Mouse (Mus musculus) urinary bladder, postnatal 25 days (tissue): Measurements from ENCODE around the gene Opcml.

Experiments
- DNase-seq: peaks from one replicate; pipeline ENCODE4 v3.0.0; 2022; ENCODE audit warnings: low spot score

The Opcml gene

DNA sequence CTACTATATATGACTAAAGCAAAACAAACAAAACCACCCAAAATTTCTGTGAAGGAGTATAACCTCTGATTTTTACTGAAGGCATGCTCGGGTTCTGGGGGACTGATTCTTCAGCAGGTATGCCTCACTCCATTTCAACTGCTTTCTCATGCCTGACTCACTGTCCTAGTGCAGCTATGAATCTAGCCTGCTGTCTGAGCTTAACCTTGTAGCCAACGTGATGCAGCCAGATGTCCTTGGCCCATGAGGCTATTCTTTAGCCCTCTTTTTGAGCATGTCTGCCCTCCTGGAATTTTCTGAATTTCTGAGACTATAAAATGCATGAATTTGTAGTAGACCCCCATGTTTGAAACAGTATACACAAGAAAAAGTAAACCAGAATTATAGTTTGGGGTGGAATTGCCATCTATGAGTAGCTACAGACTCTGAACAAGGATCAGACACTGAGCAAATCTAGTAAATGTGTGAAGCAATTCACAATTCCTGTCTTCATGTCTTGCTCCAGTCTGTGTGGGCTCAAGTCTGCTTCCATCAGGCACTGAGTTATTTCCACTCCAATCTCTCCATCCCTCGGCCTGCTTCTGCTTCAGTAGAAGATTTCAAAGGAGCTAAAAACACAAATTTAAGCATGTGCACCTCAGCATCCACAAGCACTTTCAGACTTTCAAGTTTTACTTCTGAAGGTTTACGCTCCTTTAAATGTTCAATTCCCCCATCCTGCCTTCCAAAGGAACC is 528.6 kb downstream of the Opcml start:
- no peak for DNase-seq

DNA sequence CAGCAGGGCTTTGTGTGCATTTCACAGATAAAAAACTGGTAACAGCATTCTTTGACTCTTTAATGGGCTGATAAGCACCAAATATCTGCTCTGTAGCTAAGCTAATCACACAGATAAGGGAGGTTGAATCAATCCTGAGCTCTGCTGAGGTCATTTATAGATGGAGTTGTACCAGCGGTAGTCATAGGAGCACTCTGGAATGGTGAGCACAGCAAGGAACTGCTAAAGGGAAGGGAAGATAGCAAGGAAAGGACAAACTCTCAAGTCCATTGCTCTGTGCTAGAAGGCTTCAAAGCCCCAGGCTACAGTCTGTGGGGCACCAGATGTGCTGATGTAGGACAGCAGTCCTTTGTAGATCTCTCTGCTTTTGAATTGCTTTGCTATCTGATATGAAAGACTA is 529.2 kb downstream of the Opcml start:
- no peak for DNase-seq

DNA sequence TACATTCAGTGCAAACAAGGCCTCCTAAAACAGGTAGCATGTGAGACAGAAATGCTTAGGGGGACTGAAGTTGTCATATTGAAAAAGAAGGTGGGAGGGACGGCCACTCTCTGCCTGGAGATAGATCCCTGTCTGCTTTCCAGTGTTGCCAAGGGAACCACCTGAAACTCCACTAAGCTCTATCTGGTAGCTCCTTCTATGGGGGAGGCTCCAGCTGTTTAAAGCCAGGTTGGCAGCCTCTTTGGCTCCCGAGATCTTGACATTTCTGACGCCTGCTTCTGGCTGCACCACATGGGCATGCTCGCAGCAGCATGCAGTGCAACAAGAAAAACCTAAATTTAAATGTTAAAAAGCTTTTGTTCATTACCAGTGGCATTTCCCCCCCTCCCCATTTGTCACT is 537.4 kb downstream of the Opcml start:
- no peak for DNase-seq

DNA sequence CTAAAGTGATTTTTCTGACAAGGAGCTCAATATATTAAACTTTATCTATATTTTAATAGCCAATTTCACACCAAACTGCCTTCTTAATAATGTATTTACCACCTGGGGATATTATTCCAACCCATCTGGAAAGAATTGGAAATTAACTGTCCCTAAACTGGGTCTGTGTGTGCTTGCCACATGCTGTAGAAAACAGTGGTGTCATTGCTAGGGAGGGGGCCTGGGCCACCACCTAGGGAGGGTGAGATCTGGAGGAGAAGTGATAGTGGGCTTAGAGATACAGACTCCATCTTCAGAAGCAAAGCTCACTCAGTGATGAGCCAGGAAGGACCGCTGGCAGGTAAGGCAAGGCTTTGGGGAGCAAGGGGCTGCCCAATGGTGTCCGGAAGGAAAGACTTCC is 537.9 kb downstream of the Opcml start:
- DNase-seq = no peak

DNA sequence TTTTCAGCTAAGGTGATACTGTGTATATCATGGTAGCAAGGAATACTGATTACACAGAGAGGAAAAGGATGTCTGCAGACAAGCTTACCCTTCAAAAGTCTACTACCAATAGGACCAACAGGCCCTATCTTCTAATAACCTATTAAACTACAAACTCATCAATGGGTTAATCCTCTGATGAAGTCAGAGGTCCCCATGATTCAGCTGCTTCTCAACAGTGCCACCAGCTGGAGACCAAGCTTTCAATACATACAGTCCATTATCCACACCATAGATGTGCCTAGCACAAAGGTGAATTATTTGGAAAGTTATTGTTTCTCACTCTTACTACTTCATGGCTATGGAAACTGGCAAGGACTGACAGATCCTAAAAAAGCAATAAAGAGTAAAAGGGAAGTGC is 538.9 kb downstream of the Opcml start:
- DNase-seq = no peak

DNA sequence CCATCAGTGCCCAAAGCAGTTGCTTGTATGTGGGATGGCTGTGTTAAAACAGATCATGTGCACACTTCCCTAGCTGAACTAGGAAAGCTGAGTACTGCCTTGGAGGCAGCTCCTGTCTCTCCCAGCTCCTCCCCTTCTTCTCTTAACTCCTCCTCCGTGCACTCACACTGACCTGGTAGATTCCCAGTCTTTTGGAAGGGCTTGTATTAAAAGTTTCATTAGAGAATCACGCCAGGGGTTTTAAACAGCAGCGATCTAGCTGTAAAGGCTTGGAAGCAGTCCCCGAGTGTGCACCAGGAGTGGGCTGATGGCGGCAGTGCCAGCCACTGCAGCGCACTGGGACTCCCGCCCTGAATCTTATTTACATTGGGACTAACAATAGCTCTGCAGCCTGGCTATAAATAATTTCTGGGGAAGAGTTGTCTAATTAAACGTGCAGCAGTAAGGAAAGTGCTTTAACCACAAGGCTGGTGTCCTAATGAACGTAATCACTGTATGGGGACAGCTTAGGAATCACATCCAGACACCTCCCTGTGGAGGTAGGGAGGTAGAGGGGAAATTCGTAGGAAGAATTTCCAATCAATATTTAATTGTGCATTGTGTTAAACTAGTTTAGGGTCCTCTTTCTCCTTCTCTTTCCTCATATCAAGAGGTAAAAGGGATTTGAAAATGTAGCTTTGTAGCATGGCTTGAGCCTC is 546.1 kb downstream of the Opcml start:
- DNase-seq = no peak

DNA sequence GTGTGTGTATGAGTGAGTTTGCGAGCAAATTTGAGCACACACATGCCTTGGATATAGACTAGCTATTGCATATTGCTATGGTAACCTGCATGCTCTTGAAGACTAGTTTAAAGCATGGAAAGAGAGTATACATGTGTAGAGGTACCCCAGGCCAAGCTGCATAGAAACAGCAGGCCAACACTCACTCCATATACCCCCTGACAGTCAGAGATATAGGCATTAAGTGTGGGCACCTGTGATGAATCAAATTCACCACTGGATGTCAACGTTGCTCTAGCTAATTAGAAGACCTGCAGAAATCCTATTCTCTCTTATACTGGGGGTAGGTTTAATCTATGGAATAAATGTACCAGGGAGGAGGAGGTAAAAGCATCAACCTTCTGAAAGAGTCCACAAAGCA is 547.3 kb downstream of the Opcml start:
- no peak for DNase-seq

DNA sequence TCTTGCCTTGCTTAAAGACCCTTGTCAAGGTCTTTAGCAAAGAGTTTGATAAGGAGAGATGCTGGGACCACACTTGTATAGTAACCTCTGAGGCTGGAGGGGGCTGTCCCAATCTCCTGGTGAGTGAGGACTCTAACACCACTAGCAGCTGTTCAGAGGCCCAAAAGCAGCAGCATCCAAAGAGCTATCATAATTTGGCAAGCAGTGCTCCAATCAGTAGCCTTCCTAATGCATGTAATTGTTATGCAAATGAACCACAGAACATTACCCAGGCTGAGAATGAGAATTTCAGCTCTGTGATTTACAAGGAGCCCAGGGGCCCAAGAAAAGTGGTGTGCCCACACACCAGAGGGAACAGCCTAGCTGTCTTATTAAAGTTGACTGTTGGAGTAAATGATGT is 564.4 kb downstream of the Opcml start:
- DNase-seq = no peak

DNA sequence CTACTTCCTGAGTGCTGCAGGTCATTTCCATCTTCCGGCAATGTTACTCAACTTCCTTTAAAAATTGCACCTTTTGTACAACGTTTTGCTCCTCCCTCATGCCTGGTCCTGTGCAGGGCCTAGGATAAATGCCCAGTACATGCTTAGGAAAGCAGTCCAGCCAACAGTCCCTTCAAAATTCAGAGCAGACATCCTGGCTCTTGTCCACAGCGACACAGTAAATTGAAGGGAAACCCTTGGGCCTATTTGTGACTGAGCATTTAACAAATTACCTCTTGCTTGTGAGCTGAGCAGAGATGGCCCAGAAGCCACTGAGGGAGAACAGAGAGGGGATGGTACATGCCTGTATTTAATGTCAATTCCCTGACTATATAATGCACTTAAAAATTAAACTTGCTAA is 567.4 kb downstream of the Opcml start:
- DNase-seq = no peak

DNA sequence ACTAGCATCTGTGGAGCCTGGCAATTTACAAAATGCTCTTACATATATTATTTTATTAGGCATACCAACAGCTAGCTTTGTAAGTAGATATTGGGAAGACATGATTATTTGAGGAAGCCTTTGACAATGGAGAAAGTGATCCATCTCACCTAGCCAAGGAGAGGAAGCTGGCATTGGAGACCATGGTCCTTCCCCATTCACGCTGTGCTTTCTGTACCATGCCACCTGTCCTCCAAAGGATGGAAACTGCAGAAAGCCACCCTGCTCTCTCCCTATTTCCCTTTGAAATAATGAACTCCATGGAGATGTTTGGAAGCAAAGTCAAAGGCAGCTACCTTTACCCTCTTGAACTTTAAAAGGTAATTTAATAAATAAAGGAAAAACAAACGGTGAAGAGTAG is 570.1 kb downstream of the Opcml start:
- no peak for DNase-seq

DNA sequence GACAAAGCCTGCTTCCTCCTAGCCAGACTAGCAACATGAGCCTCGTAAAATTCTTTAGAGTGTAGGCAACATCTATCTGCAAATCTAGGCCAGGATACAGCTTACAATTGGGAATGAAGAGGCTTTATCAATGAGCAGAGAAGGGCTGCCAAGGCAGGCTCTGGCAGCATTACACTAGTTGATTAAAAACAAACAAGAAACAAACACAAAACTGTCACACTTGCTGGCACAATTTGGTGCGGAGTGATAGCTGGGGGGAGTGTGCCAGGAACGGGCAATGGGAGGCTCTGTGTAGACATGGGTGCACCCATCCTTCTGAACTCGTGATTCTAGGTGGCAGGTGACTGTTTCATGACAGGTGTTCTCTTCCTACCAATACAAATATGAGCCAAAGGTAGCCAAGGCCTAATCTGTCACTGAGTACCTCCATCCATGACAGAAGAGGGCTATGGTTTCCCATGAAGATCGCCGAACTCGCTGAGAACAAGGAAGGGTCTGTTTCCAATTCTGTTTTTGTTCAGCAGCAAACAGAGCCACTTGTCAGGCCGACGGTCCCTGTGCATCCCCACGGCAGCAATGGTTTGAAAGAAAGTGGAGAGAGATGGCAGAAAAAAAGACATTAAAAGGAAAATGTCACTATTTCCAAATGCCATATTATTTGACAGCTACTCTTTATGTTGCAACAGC is 574.0 kb downstream of the Opcml start:
- no peak for DNase-seq

DNA sequence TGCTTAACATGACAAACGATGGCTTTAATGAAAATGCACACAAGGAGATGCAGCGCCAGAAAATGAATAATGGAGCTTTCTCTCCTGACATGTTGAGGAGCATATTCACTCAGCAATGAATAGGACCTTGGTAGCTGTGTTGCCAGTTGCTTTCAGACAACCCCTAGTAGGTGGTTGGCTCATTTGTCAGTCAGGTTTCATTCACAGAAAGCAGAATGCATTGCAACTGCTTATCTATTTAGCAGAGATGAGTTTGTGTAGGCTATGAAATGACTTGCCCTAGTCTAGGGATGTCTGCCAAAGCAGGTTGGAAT is 574.5 kb downstream of the Opcml start:
- DNase-seq = no peak

DNA sequence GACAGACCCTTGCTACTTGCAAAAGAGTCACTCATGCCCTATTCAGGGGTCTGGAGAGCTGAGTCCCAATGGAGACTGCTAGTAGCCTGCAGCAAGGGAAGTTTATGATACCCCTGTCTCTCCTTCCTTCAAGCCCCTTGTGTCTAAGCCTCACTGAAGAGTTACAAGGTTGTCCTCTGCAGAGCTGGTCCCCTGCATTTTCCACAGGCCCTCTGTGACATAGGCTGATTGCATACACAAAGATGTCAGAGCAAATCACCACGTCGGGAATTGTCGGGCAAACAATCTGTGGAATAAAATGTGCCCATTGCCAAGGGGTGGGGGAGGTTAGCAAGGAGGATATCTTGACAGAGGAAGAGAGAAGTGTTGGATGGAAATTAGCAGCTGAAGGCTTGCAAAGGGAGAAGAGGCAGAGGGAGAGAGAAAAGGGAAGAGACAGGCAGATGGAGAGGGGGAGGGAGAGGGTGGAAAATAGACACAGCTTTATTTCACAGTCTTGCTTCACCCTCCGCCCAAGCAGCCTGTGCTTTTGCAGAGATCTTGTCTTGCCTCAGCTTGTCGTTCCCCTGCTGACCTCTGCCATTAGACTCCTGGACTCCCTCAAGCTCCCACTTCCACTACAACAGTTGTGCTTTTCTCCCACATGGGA is 596.1 kb downstream of the Opcml start:
- no peak for DNase-seq

DNA sequence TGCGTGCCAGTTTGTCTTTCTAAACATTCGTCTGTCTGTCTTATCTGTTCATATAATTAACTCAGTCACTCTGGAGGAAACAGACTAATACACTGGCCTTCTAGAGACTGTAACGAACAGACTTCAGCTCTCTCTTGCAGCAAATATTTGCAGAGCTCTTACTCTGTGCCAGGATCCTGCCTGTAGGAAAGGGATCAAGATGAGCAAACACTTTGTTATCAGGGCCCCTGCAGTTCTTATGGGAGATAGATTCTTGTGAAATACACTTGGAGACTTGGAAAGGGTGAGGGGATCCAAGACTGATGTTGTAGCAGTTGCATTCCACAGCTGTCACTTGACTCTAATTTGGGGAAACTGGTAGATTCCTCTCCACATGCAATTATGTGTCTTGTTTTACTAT is 604.6 kb downstream of the Opcml start:
- no peak for DNase-seq

DNA sequence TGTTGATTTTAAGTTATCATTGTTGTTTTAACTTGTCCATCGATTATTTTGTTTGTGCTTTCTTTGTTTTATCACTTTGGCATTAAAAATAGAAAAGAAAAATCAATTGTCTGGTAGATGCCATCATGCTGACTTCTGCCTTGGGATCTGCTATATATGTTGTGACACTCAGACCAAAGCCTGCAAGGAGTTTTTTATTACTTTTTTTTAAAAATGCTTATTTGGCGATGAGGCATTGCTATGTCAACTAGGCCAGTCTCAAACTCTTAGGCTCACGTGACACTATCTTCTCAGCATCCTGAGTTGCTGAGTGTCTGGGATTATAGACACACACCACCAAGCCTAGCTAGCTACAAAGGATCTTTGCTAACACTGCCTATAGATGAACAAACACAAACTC is 605.1 kb downstream of the Opcml start:
- no peak for DNase-seq

DNA sequence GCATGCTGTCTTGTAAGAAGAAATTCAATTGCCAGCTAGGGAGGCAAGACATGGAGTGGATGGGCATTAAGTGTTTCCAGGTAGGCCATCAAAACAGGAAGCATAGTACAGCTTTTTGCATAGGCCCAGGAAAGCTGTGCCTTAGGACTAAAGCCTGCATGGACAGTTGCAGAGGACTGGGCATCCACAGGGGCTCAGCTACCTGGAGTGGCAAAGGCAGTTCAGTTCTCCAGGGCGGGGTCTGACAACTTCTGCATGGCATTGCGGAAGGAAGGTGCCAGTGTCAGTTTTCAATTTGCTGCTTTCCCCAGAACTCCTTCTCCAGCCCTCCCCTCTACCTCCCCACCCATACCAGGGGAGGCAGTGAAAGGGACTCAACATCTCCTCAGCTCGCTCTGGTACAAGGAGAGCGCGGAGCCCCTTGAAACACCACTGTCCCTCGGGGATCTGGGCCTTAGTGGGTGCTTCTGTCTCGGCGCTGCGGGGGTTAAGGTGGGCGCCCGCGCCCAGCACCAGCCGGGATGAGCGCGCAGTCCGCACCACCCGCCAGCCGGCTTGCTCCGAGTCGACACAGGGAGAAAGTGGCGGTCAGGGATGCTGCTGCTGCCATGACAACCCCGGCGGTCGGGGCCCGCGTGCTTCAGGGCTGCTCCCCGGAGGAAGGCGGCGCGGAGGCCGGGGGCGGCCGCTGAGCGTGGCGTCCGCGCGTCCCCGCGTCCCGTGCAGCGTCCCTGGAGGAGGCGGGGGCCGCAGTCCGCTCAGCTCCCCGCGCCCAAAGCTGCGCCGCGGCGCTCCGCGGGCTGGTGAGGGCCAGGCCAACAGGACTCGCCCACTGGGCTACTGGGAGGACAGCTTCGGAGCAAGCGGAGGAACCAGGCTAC is 612.4 kb downstream of the Opcml start:
- no peak for DNase-seq

DNA sequence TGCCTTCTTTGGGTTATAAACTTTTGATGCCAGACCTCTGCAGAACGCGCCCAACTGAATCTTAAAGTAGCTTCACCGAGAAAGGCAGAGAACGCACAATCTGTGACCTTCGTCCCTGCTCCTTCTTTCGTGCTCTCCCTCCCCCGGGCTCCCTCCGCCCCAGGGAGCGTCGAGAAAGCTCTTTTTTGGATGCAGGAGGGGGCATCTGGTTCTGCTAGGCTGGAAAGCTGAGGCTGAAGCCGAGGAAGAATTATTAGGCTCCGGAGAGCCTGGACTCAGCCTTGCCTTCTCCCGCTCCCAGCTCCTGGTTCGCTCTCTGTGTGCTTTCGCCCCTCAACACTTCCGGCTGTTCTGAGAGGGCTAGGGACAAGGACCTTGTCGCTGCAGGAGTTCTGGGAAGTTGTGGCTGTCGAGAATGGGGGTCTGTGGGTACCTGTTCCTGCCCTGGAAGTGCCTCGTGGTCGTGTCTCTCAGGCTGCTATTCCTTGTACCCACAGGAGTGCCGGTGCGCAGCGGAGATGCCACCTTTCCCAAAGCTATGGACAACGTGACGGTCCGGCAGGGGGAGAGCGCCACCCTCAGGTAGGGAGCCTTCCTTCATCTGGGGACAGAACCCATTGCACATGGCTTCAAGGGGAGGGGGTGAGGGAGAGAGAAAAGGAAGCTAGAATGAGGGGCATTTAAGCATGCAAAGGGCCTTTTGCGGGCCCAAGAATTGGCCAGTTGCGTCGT is 613.4 kb downstream of the Opcml start:
- DNase-seq = no peak

DNA sequence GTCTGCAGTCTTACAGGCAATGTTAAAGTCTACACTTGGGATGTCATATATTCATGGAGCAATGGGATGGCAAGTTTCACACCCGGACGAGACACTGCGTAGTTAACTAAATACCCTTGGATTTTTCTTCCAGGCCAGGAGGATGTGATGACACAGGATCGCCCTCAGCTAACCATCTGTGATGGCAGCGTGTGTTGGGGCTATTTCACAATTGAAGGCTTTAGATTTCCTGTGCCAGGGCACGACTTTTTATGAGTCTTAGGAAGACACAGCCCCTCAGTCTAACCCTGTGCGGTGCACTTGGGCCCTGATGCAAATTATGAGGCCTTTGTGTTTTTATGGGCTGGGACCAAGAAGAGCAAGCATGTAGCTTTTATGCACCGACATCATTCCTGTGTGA is 614.0 kb downstream of the Opcml start:
- DNase-seq = no peak

DNA sequence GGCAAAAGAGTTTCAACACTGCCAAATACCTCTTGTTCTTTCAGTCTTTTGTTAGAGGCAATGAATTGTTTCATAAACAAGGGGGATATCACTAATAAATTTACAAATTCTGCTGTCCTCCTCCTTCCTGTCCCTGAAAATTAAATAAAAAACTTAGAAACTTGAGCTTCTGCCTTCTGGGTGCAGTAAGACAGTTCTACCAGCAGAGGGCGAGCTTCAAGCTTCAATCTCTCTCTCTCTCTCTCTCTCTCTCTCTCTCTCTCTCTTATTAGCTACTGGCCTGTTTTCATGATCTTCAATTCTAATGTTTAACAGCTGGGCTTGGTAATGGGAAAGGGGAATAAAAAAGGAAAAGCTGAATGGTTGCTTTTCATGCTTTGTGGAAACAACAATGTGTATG is 615.2 kb downstream of the Opcml start:
- DNase-seq = peak; percentile 11

DNA sequence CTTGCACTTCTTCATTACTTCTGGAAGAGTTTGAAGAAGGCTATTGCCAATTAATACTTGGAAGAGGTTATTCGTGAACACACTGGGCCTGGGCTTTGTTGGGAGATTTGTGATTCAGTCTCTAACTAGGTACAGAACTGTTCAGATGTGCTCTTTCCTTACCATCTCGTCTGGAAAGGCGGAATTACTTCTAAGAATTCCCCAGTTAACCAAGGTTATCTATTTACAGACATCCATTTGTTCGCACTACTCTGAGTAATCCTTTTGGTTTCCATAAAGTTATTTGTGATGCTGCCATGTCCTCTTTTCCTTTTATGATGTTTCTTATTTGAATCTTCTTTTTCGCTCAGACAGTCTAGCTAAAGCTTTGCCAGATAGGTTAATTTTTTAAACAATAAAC is 630.2 kb downstream of the Opcml start:
- no peak for DNase-seq

DNA sequence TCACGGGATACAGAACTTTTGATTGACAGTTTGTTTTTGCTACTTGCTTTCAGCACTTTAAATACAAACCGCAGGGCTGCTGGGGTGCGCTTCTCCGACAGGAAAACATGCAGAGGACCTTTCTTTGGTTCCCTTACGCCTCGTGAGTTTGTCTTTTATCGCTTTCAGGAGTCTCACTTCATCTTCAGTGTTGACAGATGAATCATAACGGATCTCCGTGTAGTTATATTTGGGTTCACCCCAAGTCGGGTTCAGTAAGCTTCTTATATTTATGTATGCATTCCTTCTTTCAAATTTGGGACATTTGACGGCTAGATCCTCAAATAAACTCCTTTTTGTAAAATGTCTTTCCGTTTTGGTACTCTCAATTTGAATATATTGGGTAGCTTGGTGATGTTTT is 632.8 kb downstream of the Opcml start:
- DNase-seq = no peak
